Mouse (Mus musculus) forebrain, embryonic 12.5 days (tissue): ENCODE measurements at regions not wholly inside any gene's neighbourhood (a gene's known extent, or its start where the extent isn't known, plus 50 kb on each side); places are given as distances from the start of the nearest gene placed in this dataset.
A peak's percentile ranks its signal among the peaks of the same experiment; 100 is the strongest.

ENCODE experiments used
- ATAC-seq: fragments of 200-750 bp; cut with Nextera tagmentation; 2 replicates; pipeline ENCODE4 v1.8.0; 2017; ENCODE audit warnings: moderate TSS enrichment; ENCODE audit not compliant: low FRiP score
- H3K27ac ChIP-seq: fragments of 300-500 bp; sonication (generic); 2 replicates; pipeline ENCODE4 v1.5.1; 2016; ENCODE audit warnings: mild to moderate bottlenecking
- H3K27me3 ChIP-seq: fragments of 300-500 bp; sonication (generic); 2 replicates; pipeline ENCODE4 v1.6.1; 2016; ENCODE audit warnings: mild to moderate bottlenecking
- H3K36me3 ChIP-seq: fragments of 300-500 bp; sonication (generic); replicated peaks from 2 replicates; pipeline ENCODE4 v1.6.1; 2016; ENCODE audit warnings: mild to moderate bottlenecking
- H3K4me1 ChIP-seq: fragments of 300-500 bp; sonication (generic); 2 replicates; pipeline ENCODE4 v1.6.1; 2016
- H3K4me2 ChIP-seq: fragments of 300-500 bp; sonication (generic); 2 replicates; pipeline ENCODE4 v1.6.1; 2016; ENCODE audit warnings: mild to moderate bottlenecking, moderate library complexity
- H3K4me3 ChIP-seq: fragments of 300-500 bp; sonication (generic); replicated peaks from 2 replicates; pipeline ENCODE4 v1.5.1; 2016; ENCODE audit warnings: mild to moderate bottlenecking
- H3K9ac ChIP-seq: fragments of 300-500 bp; sonication (generic); 2 replicates; pipeline ENCODE4 v1.6.1; 2016; ENCODE audit warnings: mild to moderate bottlenecking
- H3K9me3 ChIP-seq: fragments of 300-500 bp; sonication (generic); 2 replicates; pipeline ENCODE4 v1.6.1; 2016
- WGBS: fragments of 180-500 bp; shearing (Covaris S2); methylation state at CpG from one replicate; pipeline ENCODE4 v1.1.7; 2016; 5-methylcytosine and 5-hydroxymethylcytosine counted together

GRCm38 (mm10) chr10:117896911-117897643, 51.2 kb upstream of the Rap1b start:
- H3K9ac ChIP-seq: no peak overlapping the region
- no peak for ATAC-seq
- H3K4me2 ChIP-seq: no peak overlapping the region
- no peaks in the 10 kb centered on the region for H3K9me3 ChIP-seq
- no peak overlapping the region for H3K4me3 ChIP-seq
- no peak overlapping the region for H3K27ac ChIP-seq
- H3K4me1 ChIP-seq: no peaks in the 10 kb centered on the region; the same call in 1 of the 2 replicates
- H3K27me3 ChIP-seq: no peaks in the 10 kb centered on the region
- no peaks in the 10 kb centered on the region for H3K36me3 ChIP-seq
- WGBS: 81% methylated on average over 12 of the region's 12 CpGs

- no peak overlapping the region for H3K4me2 ChIP-seq
- H3K9me3 ChIP-seq: no peaks in the 10 kb centered on the region
- WGBS: 72% methylated on average over 5 of the region's 5 CpGs
- no peaks in the 10 kb centered on the region for H3K27me3 ChIP-seq
- no peaks in the 10 kb centered on the region; the same call in 1 of the 2 replicates for H3K4me1 ChIP-seq
- no peak overlapping the region for H3K27ac ChIP-seq
- ATAC-seq: no peak
- no peak overlapping the region for H3K4me3 ChIP-seq
- H3K9ac ChIP-seq: no peak overlapping the region
- no peaks in the 10 kb centered on the region for H3K36me3 ChIP-seq
These were observed 51.9 kb upstream of the Rap1b start for GRCm38 (mm10) chr10:117897766-117898165.

GRCm38 (mm10) chr10:117898391-117898790, 52.6 kb upstream of the Rap1b start:
- Histone ChIP-seq H3K9me3 (no peaks in the 10 kb centered on the region), H3K27ac (no peak overlapping the region), H3K4me3 (no peak overlapping the region), H3K9ac (no peak overlapping the region), H3K36me3 (no peaks in the 10 kb centered on the region), H3K4me2 (no peak overlapping the region), H3K27me3 (no peaks in the 10 kb centered on the region), H3K4me1 (no peaks in the 10 kb centered on the region; the same call in 1 of the 2 replicates)
- WGBS: 92% methylated on average over 3 of the region's 3 CpGs
- no peak for ATAC-seq

GRCm38 (mm10) chr10:117899410-117899935, 53.6 kb upstream of the Rap1b start:
- Histone ChIP-seq H3K9ac (no peak overlapping the region), H3K4me2 (no peak overlapping the region), H3K27ac (no peak overlapping the region), H3K27me3 (no peaks in the 10 kb centered on the region), H3K4me1 (no peaks in the 10 kb centered on the region; the same call in 1 of the 2 replicates), H3K9me3 (no peaks in the 10 kb centered on the region), H3K4me3 (no peak overlapping the region), H3K36me3 (no peaks in the 10 kb centered on the region)
- ATAC-seq: no peak
- WGBS: 72% methylated on average over 13 of the region's 13 CpGs

GRCm38 (mm10) chr10:117905666-117906266, 59.9 kb upstream of the Rap1b start:
- Histone ChIP-seq H3K9me3 (no peaks in the 10 kb centered on the region), H3K27me3 (no peaks in the 10 kb centered on the region), H3K4me1 (peaks cover 11% of the 10 kb centered on the region; the same call in 1 of the 2 replicates), H3K4me3 (peak overlapping the region; percentile 34), H3K9ac (peak overlapping the region; percentile 25), H3K4me2 (peak overlapping the region; percentile 61), H3K36me3 (no peaks in the 10 kb centered on the region), H3K27ac (no peak overlapping the region)
- ATAC-seq: peak; percentile 57; the same call in 1 of the 2 replicates
- WGBS: 20% methylated on average over 27 of the region's 27 CpGs

GRCm38 (mm10) chr10:117906267-117906811, 60.5 kb upstream of the Rap1b start:
- Histone ChIP-seq H3K4me3 (peak overlapping the region; percentile 34), H3K27me3 (no peaks in the 10 kb centered on the region), H3K9ac (no peak overlapping the region), H3K27ac (no peak overlapping the region), H3K4me2 (peak overlapping the region; percentile 61), H3K9me3 (no peaks in the 10 kb centered on the region), H3K36me3 (no peaks in the 10 kb centered on the region), H3K4me1 (peaks cover 11% of the 10 kb centered on the region; the same call in 1 of the 2 replicates)
- ATAC-seq: peak; percentile 82
- 29% methylated on average over 11 of the region's 11 CpGs for WGBS

GRCm38 (mm10) chr10:117908079-117908675, 62.3 kb upstream of the Rap1b start:
- no peaks in the 10 kb centered on the region for H3K9me3 ChIP-seq
- no peak overlapping the region for H3K4me3 ChIP-seq
- H3K4me2 ChIP-seq: no peak overlapping the region
- 76% methylated on average over 16 of the region's 16 CpGs for WGBS
- H3K27me3 ChIP-seq: no peaks in the 10 kb centered on the region
- no peak overlapping the region for H3K27ac ChIP-seq
- ATAC-seq: no peak
- H3K9ac ChIP-seq: no peak overlapping the region
- H3K36me3 ChIP-seq: no peaks in the 10 kb centered on the region
- peaks cover 11% of the 10 kb centered on the region; the same call in 1 of the 2 replicates for H3K4me1 ChIP-seq

- no peaks in the 10 kb centered on the region for H3K9me3 ChIP-seq
- ATAC-seq: no peak
- peaks cover 11% of the 10 kb centered on the region; the same call in 1 of the 2 replicates for H3K4me1 ChIP-seq
- H3K27ac ChIP-seq: no peak overlapping the region
- WGBS: 81% methylated on average over 4 of the region's 4 CpGs
- H3K4me2 ChIP-seq: no peak overlapping the region
- H3K9ac ChIP-seq: no peak overlapping the region
- H3K36me3 ChIP-seq: no peaks in the 10 kb centered on the region
- H3K4me3 ChIP-seq: no peak overlapping the region
- no peaks in the 10 kb centered on the region for H3K27me3 ChIP-seq
These were observed 63.3 kb upstream of the Rap1b start for GRCm38 (mm10) chr10:117909155-117909554.

GRCm38 (mm10) chr10:117909811-117910239, 64.0 kb upstream of the Rap1b start:
- WGBS: 81% methylated on average over 11 of the region's 11 CpGs

GRCm38 (mm10) chr10:117910426-117910825, 64.6 kb upstream of the Rap1b start:
- Histone ChIP-seq H3K4me3 (no peak overlapping the region), H3K4me1 (peaks cover 11% of the 10 kb centered on the region; the same call in 1 of the 2 replicates), H3K4me2 (no peak overlapping the region), H3K9ac (no peak overlapping the region), H3K36me3 (no peaks in the 10 kb centered on the region), H3K27ac (no peak overlapping the region), H3K27me3 (no peaks in the 10 kb centered on the region), H3K9me3 (no peaks in the 10 kb centered on the region)
- 84% methylated on average over 7 of the region's 7 CpGs for whole genome bisulfite sequencing
- ATAC-seq: no peak

More at GRCm38 (mm10) chr10:117909811-117910239, 64.0 kb upstream of the Rap1b start:
- H3K27me3 ChIP-seq: no peaks in the 10 kb centered on the region
- H3K4me3 ChIP-seq: no peak overlapping the region
- no peak overlapping the region for H3K27ac ChIP-seq
- H3K9ac ChIP-seq: no peak overlapping the region
- H3K9me3 ChIP-seq: no peaks in the 10 kb centered on the region
- no peak for ATAC-seq
- H3K4me1 ChIP-seq: peaks cover 11% of the 10 kb centered on the region; the same call in 1 of the 2 replicates
- H3K36me3 ChIP-seq: no peaks in the 10 kb centered on the region
- H3K4me2 ChIP-seq: no peak overlapping the region

- H3K4me1 ChIP-seq: no peaks in the 10 kb centered on the region
- no peak overlapping the region for H3K9ac ChIP-seq
- no peak overlapping the region for H3K4me2 ChIP-seq
- H3K9me3 ChIP-seq: no peaks in the 10 kb centered on the region
- no peaks in the 10 kb centered on the region for H3K27me3 ChIP-seq
- no peak overlapping the region for H3K27ac ChIP-seq
- no peak overlapping the region for H3K4me3 ChIP-seq
- H3K36me3 ChIP-seq: no peaks in the 10 kb centered on the region
- 92% methylated on average over 4 of the region's 4 CpGs for WGBS
- ATAC-seq: no peak
These were observed 69.3 kb upstream of the Rap1b start for GRCm38 (mm10) chr10:117915011-117915735.
